Comparison of ENCODE assay signal across 12 mouse cellular contexts in the genomic region with DNA sequence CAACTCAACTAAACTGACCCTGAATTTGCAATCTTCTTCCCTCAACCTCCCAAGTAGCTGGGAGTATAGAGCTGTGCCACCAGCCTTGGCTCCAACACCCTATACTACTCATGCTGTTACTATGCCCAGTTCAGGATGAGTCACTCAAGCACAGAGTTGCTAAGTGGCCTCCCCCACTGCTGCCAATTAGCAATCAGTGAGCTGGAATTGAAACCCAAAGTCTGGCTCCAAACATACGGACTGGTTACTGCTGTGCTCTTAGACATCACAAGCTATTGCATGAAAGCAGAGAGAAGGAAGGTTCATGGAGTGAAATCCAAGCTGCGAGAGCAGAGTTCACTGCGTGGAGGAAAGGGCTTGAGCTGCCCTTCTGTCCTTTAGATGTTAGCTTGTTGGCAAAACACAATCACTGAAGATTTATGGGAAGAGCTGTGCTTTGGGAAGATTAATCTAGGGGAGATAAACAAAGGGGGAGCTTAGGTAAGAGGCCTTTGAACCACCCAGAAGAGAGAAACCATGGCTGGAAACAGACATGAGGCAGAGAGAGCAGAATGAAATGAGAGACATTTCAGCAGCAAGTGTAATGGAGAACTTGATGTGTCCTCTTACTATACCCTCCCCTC. TPM values are rescaled to one million over a fixed set of nuclear protein-coding genes. Genes with fewer than 3 reads are reported as not detected.
A peak's percentile ranks its signal among the peaks of the same experiment; 100 is the strongest.
DNase-seq lines count a peak whose midpoint lies in the region; TF ChIP-seq lines count a peak whose summit lies in the region.
"Had no signal": no experiment of that assay in that cellular context is flagged by ENCODE, and none has a peak within 500 bp of the region (broad histone marks: within the 10 kb centered on the region; RNA-seq: fewer than 3 reads in every experiment).

No protein-coding gene starts in this region.

- peak; percentile 13 for DNase-seq in gastrocnemius, postnatal 14 days
- no peak for DNase-seq in gastrocnemius, postnatal 10 days
- DNase-seq in left cerebral cortex, postnatal 4 days, result peak; percentile 8
- DNase-seq in left cerebral cortex, adult 2 months (ENCODE audit: extremely low spot score in 1 of 2, low spot score in 2 of 2), result no peak
- peak; percentile 6 for DNase-seq in adrenal gland, postnatal 10 days
- DNase-seq in lung, postnatal 25 days (ENCODE audit: low spot score), result no peak
- DNase-seq in lung, postnatal 14 days, result no peak
- DNase-seq: liver, postnatal 0 days; right cerebral cortex, postnatal 14 days had no signal

- no peak overlapping the region for H3K27ac ChIP-seq in left cerebral cortex, adult 2 months
- H3K27ac ChIP-seq: heart, embryonic 13.5 days; neural tube, embryonic 12.5 days; stomach, postnatal 0 days had no signal

- intact Hi-C loops in gastrocnemius, postnatal 14 days (cut with DNase I; ENCODE audit: low total_unique reads), result no loop called here
- intact Hi-C loops in left cerebral cortex, postnatal 4 days (cut with DNase I), result no loop called here
- intact Hi-C loops in left cerebral cortex, adult 2 months (cut with DNase I), result no loop called here

- H3K4me3 ChIP-seq in left cerebral cortex, adult 2 months, result no peak overlapping the region
- H3K4me3 ChIP-seq: heart, embryonic 13.5 days; neural tube, embryonic 12.5 days had no signal

- TF ChIP-seq CTCF in left cerebral cortex, adult 2 months (IDR thresholded peaks at IDR 0.05), result no peak

RNA-seq across cellular contexts. Expression of gene Lamp2, which starts 27.3 kb away (rescaled TPM):
- total RNA-seq in gastrocnemius, postnatal 14 days (2021), result 10 to 100 TPM; 77.5 to 84.6 TPM
- 10 to 100 TPM; 92.1 to 97.4 TPM for total RNA-seq in gastrocnemius, postnatal 10 days (2021)
- 10 to 100 TPM; 47.4 to 49.7 TPM for total RNA-seq in left cerebral cortex, postnatal 4 days (2021)
- 10 to 100 TPM; 66.9 to 75.4 TPM for total RNA-seq in left cerebral cortex, adult 2 months (2021)
- total RNA-seq in adrenal gland, postnatal 10 days (2021), result 100 to 1,000 TPM; 166 to 197 TPM

Comparison
In these comparisons a context has a peak if more than half of its experiments do, and no peak if none do; other contexts are left out.
1. DNase-seq: peak in gastrocnemius, postnatal 14 days (single experiment), left cerebral cortex, postnatal 4 days (single experiment) and adrenal gland, postnatal 10 days (single experiment); none in gastrocnemius, postnatal 10 days (single experiment), left cerebral cortex, adult 2 months (0 of 2), lung, postnatal 25 days (single experiment) and lung, postnatal 14 days (single experiment).